Mouse (Mus musculus) hindbrain, postnatal 0 days (tissue): ENCODE results near the gene Mecr. TPM values are rescaled to one million over a fixed set of nuclear protein-coding genes. Genes with fewer than 3 reads are reported as not detected.

Experiments used
- ATAC-seq: fragments of 200-750 bp; cut with Nextera tagmentation; 2 replicates; pipeline ENCODE4 v1.8.0; 2017; ENCODE audit warnings: mild to moderate bottlenecking, moderate TSS enrichment, moderate library complexity
- DNase-seq: peaks from one replicate; pipeline ENCODE4 v3.0.0-alpha.2; 2015; ENCODE audit warnings: low spot score
- H3K27ac ChIP-seq: fragments of 300-500 bp; sonication (generic); 2 replicates; pipeline ENCODE4 v1.5.1; 2014; ENCODE audit warnings: mild to moderate bottlenecking
- H3K27me3 ChIP-seq: fragments of 300-500 bp; sonication (generic); 2 replicates; pipeline ENCODE4 v1.6.1; 2014; ENCODE audit warnings: low read length, mixed read lengths; ENCODE audit not compliant: insufficient read depth
- H3K36me3 ChIP-seq: fragments of 300-500 bp; sonication (generic); 2 replicates; pipeline ENCODE4 v1.6.1; 2014; ENCODE audit warnings: low read length, mixed read lengths; ENCODE audit not compliant: insufficient read depth
- H3K4me1 ChIP-seq: fragments of 300-500 bp; sonication (generic); 2 replicates; pipeline ENCODE4 v1.6.1; 2014; ENCODE audit warnings: antibody characterized with exemption, low read length, mixed read lengths; ENCODE audit not compliant: insufficient read depth
- H3K4me2 ChIP-seq: fragments of 300-500 bp; sonication (generic); 2 replicates; pipeline ENCODE4 v1.6.1; 2014; ENCODE audit warnings: low read depth, mild to moderate bottlenecking, low read length, moderate library complexity, mixed read lengths
- H3K4me3 ChIP-seq: fragments of 300-500 bp; sonication (generic); 2 replicates; pipeline ENCODE4 v1.5.1; 2014; ENCODE audit warnings: low read length
- H3K9ac ChIP-seq: fragments of 300-500 bp; sonication (generic); replicated peaks from 2 replicates; pipeline ENCODE4 v1.6.1; 2014; ENCODE audit warnings: mild to moderate bottlenecking, low read length, moderate library complexity, mixed read lengths
- H3K9me3 ChIP-seq: fragments of 300-500 bp; sonication (generic); 2 replicates; pipeline ENCODE4 v1.6.1; 2016; ENCODE audit warnings: low read length, mixed read lengths
- CTCF ChIP-seq: IDR thresholded peaks from 2 replicates; pipeline ENCODE4 v1.5.1; 2016; ENCODE audit warnings: antibody characterized with exemption, control low read depth, low read depth
- WGBS: fragments of 180-500 bp; shearing (Covaris S2); extraction: QIAGEN DNeasy Blood & Tissue Kit; methylation state at CpG from one replicate; pipeline ENCODE4 v1.1.7; 2014; 5-methylcytosine and 5-hydroxymethylcytosine counted together
- polyA plus RNA-seq: library from polyadenylated mRNA; unstranded; fragments of >200 nt; fragmentation: Nextera tagmentation; extraction: Ambion mirVana; gene quantifications from 2 replicates; pipeline ENCODE4 v1.2.1, GENCODE M21; 2015
- total RNA-seq: library from RNA; depleted of rRNA; stranded (reverse); fragments of >200 nt; gene quantifications from 2 replicates; pipeline ENCODE4 v1.2.3, GENCODE M21; 2014

The Mecr gene
- total and polyA plus RNA-seq, 2 experiments from 2014 or later, result 21.5 to 33.8 TPM

DNA sequence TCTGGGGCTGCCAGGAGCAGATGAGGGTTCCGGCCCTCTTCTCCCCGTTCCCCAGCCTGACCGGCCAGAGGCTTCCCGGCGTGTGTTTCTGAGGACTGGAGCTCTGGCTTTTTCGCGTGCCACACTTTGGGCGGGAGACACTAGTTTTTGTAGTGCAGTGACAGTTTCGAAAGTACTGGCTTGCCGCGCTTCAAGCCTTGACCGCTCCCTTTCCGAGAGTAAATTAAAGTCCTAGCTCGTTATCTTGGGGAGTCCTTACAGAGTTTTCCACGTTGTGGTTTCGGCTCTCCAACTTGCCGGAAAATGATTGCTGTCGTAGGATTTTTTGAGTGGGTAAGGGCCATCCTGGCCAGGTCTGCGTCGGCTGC is 30.9 kb downstream of the Mecr start:
- H3K27me3 ChIP-seq, result no peaks in the 10 kb centered on the region
- H3K9me3 ChIP-seq, result no peaks in the 10 kb centered on the region
- H3K9ac ChIP-seq, result peak overlapping the region; percentile 90
- DNase-seq (no peak), ATAC-seq (peak; percentile 10; the same call in 1 of the 2 replicates)
- H3K36me3 ChIP-seq, result no peaks in the 10 kb centered on the region
- under 1% methylated on average over 20 of the region's 20 CpGs for WGBS
- peaks cover 15% of the 10 kb centered on the region for H3K4me1 ChIP-seq
- peak overlapping the region; percentile 96 for H3K4me2 ChIP-seq
- peak overlapping the region; percentile 74 for H3K4me3 ChIP-seq
- peak overlapping the region; percentile 99 for H3K27ac ChIP-seq
- no peak for TF ChIP-seq CTCF

DNA sequence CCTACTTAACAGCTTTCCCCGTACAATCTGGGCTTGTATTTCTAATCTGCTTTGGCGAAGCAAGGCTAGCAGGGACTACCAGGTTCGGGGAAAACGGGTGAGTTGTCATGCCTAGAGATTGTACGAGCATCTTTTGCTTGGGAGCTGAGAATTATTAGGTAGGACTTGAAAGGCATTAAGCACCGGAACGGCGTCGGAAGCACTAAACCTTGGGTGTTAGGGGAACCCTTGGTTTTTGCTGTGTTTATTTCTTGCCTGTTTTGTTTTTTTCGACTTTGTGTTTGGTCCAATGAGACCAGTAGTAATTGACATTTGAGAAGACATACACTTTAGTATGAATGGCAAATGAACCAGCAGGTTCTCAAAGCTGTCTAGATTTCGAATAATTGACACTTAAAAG is 31.3 kb downstream of the Mecr start:
- H3K4me3 ChIP-seq, result peak overlapping the region; percentile 74
- H3K27ac ChIP-seq, result peak overlapping the region; percentile 99; the same call in 1 of the 2 replicates
- TF ChIP-seq CTCF, result no peak
- peak overlapping the region; percentile 96 for H3K4me2 ChIP-seq
- H3K9ac ChIP-seq, result peak overlapping the region; percentile 90
- no peak for DNase-seq
- H3K36me3 ChIP-seq, result no peaks in the 10 kb centered on the region
- no peaks in the 10 kb centered on the region for H3K27me3 ChIP-seq
- WGBS, result 5% methylated on average over 11 of the region's 11 CpGs
- peaks cover 15% of the 10 kb centered on the region for H3K4me1 ChIP-seq
- no peak for ATAC-seq
- no peaks in the 10 kb centered on the region for H3K9me3 ChIP-seq

DNA sequence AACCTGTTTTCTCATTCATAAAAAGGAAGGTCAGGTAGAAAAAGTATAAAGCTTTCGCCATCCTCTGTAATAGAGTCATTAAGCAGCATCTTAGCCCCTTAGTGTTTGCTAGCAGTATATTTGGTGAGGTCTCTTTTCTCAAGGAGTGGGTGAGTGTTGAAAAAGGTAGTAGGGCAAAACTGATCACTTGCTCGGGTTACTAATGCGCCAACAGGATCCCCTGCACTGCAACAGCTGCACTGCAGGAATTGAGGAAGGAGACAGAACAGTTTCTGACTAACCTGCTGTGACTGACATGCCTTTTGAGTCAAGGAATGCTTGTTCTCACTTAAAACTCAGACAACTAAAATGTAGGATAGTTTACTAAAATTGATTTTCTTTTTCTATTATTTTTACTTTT is 32.0 kb downstream of the Mecr start:
- ATAC-seq (no peak), DNase-seq (no peak)
- Histone ChIP-seq H3K27ac (no peak overlapping the region), H3K36me3 (no peaks in the 10 kb centered on the region), H3K9ac (peak overlapping the region; percentile 90), H3K4me1 (peaks cover 15% of the 10 kb centered on the region), H3K27me3 (no peaks in the 10 kb centered on the region), H3K4me2 (peak overlapping the region; percentile 96), H3K4me3 (peak overlapping the region; percentile 74), H3K9me3 (no peaks in the 10 kb centered on the region)
- 35% methylated on average over 3 of the region's 3 CpGs for WGBS
- TF ChIP-seq CTCF, result no peak

DNA sequence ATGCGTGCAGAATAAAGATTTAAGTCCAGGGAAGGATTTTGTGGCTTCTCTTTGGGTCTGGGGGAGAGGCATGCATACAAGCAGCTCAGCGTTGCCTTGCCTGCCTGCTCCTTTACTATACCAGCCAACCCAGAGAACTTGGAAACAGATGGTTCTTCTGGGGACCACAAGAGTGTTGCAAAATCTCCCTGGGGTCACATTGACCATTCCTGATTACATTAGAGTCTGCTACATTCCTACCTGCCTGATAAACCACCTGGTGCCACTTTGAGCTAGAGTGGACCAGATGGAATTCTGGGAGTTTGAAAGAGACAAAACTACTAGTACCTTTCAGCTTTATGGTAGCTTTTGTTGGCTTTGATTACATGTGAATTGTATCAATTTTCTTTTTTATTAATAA is 33.6 kb downstream of the Mecr start:
- TF ChIP-seq CTCF, result no peak
- ATAC-seq (no peak), DNase-seq (peak; percentile 23)
- Histone ChIP-seq H3K27me3 (no peaks in the 10 kb centered on the region), H3K4me2 (no peak overlapping the region), H3K27ac (no peak overlapping the region), H3K4me3 (no peak overlapping the region), H3K4me1 (peaks cover 15% of the 10 kb centered on the region), H3K9ac (no peak overlapping the region), H3K9me3 (no peaks in the 10 kb centered on the region), H3K36me3 (no peaks in the 10 kb centered on the region)
- WGBS, result 50% methylated on average over 2 of the region's 2 CpGs

DNA sequence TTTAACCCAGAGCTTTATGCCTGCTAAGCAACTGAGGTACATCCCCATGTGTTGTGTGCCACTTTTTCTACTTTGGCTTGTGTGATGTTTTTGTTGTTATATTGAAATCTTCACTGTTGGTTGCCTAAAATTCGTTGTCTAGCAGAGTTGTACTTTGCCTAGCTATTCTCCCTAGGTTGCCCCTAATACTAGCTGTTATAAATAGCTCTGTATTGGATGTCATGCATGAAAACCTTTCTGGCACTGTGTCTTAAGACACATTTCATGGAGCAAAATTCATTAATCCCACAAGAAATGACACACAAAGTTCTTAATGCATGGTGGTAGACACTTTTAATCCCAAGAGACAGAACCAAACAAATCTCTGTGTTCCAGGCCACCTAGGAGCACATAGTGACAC is 36.4 kb downstream of the Mecr start:
- Histone ChIP-seq H3K27ac (no peak overlapping the region), H3K4me3 (no peak overlapping the region), H3K9me3 (no peaks in the 10 kb centered on the region), H3K9ac (no peak overlapping the region), H3K4me1 (peaks cover 15% of the 10 kb centered on the region), H3K36me3 (no peaks in the 10 kb centered on the region), H3K27me3 (no peaks in the 10 kb centered on the region), H3K4me2 (no peak overlapping the region)
- TF ChIP-seq CTCF, result no peak
- WGBS, result 69% methylated on average over 1 of the region's 1 CpGs
- DNase-seq (no peak), ATAC-seq (no peak)

DNA sequence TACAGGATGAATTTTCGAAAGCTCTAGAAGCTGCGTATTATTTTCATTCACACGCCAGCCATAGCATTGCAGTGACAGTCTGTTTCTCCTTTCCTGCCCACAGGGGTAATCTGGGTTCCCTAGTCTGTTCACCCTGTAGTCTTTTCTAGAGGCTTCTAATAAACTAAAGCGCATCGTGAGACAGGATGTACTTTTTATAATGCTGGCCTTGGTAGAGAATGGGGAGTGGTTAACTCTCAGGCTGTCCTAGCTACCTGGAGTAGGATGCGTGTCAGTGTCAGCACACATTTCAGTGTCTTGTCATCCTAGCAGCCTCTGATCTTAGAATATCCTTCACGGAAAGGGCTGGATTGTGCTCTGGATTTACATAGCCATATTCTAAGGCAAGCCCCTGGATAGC is 38.0 kb downstream of the Mecr start:
- no peak overlapping the region for H3K4me2 ChIP-seq
- no peak for ATAC-seq
- 89% methylated on average over 7 of the region's 7 CpGs for WGBS

DNA sequence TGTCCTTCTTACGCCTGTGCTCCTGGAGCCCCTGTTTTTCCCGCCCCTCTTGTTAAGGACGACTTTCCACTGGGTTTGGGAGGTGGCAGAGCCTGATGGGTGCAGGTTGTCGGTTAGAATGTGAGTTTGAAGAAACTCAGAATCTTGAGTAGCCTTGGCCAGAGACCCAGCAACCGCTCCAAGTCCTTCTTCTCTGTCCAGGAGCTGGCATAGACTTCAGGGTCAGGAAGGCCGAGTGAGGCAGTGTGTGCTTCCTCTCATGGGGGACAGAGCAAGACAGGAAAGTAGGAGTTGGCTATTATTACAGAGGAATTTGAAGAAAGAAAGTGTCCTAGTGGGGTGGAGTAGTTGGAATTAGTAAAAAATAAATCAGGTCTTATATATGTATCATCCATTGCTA is 40.3 kb downstream of the Mecr start:
- Histone ChIP-seq H3K4me2 (no peak overlapping the region), H3K9me3 (no peaks in the 10 kb centered on the region), H3K4me1 (no peaks in the 10 kb centered on the region), H3K9ac (no peak overlapping the region), H3K4me3 (no peak overlapping the region), H3K27ac (no peak overlapping the region), H3K27me3 (no peaks in the 10 kb centered on the region), H3K36me3 (peaks cover 12% of the 10 kb centered on the region; the same call in 1 of the 2 replicates)
- DNase-seq, result no peak
- no peak for TF ChIP-seq CTCF
- ATAC-seq, result no peak
- WGBS, result 66% methylated on average over 6 of the region's 6 CpGs

More for the DNA sequence above, 38.0 kb downstream of the Mecr start:
- no peak for DNase-seq
- Histone ChIP-seq H3K9me3 (no peaks in the 10 kb centered on the region), H3K27me3 (no peaks in the 10 kb centered on the region), H3K4me1 (peaks cover 4% of the 10 kb centered on the region; the same call in 1 of the 2 replicates), H3K4me3 (no peak overlapping the region), H3K27ac (no peak overlapping the region), H3K9ac (no peak overlapping the region), H3K36me3 (peaks cover 11% of the 10 kb centered on the region; the same call in 1 of the 2 replicates)
- no peak for TF ChIP-seq CTCF
